Mouse (Mus musculus) right cerebral cortex, postnatal 36 days (tissue): ENCODE measurements around the gene Ptprd.

Experiments
- DNase-seq, 2 experiments: peaks; one replicate each; pipeline ENCODE4 v3.0.0; 2022; ENCODE audit warnings: low spot score in 2 of 2, mixed read lengths in 1 of 2

The Ptprd gene

DNA sequence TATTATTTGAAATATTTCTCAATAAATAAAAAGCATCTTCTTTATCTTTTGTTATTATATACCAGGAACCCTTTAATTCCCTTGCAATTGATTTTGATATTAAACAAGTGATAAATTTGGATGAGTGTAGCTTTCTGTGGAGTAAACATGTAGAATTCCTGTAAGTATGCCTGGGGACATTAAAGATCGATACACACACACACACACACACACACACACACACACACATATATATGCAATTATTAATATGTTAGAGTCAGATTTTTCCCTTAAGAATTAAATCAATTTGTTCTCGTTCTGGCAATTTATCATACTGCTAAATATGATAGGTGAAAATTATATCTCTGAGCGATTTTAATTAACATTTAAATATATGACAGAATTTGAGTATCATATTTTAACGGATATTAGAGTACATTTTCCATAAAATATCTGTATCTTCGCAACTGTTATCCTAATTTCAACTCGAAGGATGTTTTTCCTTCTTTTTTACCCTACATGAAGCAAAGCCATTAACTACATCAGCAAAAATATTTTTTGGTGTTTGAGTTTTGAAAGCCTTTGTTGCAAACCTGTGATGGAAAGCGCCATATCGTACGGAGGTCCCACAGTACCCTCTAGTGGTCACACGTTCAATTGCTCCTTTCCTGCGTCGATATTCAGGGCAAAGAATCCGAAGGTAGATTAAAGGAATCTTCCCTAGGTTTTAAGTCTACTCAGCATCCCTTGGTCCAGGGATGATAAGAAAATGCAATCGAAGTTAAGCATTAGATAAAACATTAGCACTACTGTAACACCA lies 653.2 kb downstream of the Ptprd start:
- no peak for DNase-seq

DNA sequence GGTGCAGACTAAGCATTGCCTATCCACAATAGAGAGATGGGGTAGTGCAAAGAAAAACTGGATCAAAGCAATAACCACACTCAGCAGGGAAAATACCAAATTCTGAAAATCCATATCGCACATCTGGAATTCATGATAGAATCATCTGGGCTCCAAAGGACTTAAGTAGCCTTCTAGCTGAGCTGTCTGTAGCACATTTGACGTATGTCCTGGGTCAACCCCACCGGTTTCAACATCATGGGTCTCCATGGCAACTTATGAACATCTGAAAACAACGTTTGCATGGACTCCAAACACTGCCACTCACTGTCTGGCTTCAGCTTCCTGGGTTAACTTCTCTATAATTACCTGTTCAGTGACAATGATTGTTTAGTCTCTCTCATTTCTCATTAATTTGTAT lies 655.9 kb downstream of the Ptprd start:
- DNase-seq = no peak

DNA sequence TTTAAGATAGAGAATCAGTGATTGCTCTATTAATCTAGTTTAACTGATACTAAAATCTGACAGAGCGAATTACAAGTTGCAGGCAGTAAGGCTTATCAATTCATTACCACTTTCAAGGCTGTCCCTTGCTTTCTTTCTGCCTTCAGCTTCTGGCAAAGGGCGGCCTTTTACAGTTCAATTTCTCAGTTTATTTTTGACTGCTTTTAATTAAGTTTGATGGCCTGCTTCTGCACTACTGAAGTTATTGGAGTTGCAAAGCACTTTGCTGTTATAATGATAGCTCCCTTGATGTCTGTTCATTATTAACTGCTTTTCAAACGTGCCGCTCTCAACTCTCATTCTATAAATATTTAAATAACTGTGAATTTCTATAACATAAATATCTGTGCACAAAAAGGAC lies 673.9 kb downstream of the Ptprd start:
- DNase-seq = no peak

DNA sequence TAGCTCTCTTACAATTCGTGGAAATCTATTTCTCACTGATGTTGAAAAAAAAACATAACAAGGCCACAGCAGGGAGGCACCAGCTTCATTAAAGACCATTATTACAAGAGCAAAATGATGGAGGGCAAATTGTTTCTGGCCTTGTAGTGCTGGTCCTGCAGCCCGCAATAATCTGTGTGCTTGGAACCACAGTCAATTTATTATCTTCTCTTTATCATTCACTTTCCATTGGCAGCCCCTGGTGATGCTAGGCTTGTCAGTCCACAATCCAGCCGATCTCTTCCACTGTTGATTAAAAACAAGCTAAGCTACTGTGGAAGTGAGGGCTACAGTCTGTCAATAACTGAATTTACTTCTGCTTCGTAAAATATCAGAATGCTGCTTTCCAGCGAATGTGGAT lies 674.4 kb downstream of the Ptprd start:
- no peak for DNase-seq

DNA sequence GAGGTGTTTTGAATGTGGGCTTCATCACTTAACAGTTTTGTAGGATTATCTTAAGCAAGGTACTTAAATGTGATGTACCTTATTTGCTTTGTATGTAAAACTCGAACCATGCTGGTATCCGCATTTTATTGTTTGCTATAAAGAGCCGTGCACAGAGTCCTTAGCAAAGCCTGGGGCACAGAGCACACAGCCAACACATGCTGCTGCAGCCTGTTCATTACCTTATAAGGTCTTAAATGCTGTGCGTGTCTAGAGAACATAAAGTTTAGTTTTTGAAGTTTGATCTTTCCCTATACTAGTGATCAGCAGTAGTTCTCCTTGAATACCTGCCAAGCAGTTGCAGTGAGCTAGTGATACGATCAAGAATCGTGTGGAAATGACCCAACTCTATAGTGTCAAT lies 676.2 kb downstream of the Ptprd start:
- no peak for DNase-seq

DNA sequence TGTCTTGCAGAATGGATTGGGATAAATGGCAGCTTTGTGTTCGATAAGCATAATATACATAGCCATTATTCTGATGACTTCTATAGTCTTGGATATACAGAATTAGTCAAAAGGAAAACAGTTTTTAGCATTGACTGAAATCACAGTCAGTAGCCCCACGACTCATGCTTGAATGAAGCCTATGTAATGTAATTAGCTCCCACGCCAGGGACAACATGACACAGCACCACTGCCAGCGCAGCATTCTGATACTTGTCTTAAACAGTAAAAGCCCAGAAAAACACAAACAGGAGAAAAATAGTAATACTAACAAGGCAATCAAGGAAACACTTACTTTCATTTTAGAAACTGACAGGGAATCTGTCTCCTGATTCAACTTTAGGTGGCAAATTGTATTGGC lies 677.2 kb downstream of the Ptprd start:
- no peak for DNase-seq

DNA sequence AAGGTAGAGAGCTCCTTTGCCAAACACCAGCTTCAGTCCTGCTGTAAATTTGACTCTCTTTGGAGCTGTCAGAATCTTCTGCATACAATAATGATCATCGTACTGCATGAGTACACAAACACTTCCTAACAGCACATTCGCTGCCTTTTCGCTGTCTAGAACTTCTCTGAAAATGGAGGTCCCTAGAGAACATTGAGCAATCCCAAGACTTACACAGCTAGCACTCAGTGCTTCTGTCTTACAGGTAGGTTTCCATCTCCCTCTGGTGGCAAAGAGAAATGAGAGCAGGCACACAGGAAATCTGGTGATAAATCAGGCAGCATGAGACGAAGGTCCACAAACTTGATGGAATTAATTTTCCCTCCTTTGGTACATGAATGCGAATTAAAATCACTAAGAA lies 692.6 kb downstream of the Ptprd start:
- DNase-seq = no peak

DNA sequence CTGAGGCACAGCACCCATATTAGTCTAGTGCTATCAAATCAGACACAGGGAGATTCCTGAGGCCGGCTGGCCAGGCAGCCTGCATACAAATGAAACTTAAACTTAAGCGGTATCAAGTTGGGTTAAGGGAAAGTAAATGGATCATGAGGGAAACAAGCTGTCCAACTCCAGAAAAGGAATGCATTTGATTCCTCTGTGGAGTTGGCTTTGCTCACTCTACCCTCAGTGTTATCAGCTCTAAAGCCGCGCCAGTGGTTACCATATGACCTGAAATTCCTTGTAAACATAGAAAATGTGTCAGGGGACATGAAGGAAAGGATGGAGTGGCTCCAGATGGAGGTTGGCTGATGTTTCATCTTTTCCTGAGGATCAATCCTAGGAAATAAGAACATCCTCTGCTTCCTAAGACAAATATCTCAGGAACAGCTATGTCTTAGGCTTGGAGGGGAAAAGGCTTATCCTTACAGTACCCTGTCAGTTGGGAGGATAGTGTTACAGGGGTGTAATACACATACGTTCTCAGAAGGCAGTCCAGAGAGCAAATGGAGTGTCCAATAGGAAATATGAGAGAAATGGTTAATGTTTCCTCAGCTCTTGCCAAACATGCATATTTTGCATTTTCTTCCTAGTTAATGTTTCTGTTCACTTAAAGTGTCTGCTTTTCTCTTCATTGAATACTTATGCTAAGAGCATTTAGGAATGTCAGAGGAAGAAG lies 697.7 kb downstream of the Ptprd start:
- no peak for DNase-seq

DNA sequence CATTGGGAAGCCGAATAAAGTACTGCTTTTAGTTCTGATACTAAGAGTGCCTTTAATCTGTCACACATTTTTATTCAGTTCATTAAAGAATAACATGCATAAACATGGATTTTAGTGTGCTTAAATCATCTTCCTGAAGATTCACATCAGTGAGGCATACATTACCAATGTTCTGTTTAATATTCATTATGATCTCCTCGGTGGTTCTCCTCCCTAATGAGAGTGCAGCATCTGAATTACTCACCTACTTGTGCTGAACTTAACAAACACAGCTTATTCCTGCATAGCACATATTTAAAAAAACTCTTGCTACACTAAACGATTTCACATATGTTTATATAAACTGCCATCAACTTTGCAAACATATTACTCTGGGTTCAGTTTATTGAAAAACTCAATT lies 698.7 kb downstream of the Ptprd start:
- DNase-seq = no peak

DNA sequence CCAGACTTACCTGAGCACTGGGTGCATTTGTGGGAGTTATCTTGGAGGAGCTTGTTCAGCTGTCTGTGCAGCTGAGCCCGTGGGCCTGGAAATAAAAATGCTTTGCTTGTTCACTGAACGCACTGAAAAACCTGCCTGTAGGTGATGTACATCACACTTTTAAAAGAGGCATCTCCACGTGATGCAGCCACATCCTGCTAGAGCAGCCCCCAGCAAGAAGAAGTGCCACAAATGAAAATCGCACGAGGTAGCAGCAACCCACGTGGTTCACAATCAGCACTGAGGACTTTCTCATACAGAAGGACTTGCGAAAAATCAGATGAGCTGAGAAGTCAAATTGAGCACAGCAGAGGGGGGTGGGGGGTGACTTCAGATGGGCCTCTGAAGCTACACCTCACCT lies 757.7 kb downstream of the Ptprd start:
- DNase-seq = peak; percentile 32 to 54

DNA sequence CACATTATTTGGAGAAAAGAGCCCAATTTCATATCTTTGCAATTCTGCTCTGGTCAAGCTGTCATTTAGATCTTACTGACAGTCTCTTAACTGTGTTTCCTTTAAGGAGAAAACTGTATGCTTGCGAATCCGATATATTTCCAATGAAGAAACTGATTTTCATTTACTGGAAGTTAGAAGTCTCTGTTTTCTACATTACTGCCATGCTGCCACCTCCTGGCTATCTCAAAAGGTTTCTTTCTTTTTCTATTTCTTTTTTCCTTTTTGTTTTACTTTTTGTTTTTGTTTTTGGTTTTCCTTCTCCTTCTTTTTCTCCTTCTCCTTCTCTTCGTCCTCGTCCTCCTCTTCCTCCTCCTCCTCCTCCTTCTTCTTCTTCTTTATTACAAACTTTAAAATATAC lies 812.6 kb downstream of the Ptprd start:
- no peak for DNase-seq

DNA sequence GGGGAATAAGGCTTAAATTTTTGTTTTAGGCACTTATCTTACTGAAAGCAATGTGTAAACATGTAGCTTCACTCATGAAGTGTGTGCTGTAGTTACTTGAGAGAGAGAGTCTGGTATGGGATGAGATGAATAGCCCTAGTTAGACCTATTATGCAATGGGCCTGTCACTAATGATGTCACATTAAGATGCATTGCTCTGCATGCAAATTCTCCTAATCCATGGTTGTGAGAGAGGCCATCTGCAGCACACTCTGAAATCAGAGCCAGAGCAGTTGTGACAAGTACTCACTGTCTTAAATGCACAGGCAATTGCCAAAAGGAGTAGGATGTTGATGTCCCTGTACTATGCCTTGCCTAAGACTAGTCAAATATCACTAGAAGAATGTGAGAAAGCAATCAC lies 850.0 kb downstream of the Ptprd start:
- DNase-seq = no peak

DNA sequence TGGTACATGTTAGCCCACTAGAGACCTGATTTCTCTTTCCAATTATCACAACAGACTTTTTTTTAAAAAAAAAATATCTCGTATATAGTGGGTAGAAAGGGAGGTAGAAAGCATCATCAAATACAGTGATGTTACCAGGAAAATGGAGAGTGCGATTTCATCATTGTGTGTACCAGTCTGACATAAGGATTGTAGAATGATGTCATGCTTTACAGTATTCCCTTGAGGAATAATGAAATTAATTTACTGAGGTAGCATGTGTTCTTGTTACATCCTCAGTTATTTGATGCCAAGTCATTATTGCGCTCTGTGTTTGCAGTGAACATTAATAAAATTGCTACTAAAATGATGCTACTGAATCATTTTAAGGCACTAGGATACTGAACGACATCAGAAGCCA lies 884.6 kb downstream of the Ptprd start:
- no peak for DNase-seq

DNA sequence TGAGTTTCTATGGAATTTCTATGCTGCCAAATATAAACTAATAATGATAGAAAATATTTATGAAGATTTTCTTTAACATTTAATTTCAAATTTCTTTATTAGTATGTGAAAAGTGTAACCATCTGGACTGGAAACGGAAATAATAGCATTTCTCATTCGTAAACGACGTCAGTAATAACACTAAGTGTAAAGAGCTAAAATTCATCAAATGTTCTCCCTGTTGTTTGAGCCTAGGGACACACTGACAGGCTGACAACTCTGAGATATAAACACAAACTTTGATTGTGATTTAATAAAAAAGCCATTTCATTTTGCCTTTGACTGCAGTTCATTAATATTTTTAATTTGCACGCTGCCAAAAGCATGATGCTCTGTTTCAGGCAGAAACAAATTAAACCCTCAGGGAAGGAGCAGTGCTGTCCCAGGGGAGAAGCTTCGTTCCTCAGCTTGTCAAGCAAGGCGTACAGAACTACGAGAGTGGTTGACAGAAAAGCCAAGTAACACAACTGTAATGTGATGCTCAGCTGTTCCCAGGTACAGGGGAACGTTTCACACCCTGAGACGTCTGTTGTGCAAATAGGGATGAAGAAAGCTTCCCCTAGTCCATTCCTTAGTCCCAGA lies 894.6 kb downstream of the Ptprd start:
- no peak for DNase-seq

DNA sequence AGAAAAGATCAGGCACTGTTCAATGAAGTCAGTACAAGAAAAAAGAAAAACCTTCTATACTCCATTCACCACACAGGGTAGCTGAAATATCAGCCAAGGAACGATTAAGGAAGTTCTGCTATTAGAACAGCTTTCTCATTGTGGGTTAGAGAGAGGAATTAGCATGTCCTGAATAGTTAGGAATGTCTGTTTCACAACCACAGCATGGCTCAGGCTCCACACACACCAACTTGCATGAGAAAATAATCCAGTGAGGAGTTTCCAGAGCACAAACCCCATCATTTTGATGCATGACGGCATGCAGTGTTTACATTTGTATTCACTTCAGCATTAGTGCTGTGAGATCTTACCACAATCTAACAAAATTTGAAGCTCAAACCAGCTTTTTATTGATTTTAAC lies 895.1 kb downstream of the Ptprd start:
- no peak for DNase-seq

DNA sequence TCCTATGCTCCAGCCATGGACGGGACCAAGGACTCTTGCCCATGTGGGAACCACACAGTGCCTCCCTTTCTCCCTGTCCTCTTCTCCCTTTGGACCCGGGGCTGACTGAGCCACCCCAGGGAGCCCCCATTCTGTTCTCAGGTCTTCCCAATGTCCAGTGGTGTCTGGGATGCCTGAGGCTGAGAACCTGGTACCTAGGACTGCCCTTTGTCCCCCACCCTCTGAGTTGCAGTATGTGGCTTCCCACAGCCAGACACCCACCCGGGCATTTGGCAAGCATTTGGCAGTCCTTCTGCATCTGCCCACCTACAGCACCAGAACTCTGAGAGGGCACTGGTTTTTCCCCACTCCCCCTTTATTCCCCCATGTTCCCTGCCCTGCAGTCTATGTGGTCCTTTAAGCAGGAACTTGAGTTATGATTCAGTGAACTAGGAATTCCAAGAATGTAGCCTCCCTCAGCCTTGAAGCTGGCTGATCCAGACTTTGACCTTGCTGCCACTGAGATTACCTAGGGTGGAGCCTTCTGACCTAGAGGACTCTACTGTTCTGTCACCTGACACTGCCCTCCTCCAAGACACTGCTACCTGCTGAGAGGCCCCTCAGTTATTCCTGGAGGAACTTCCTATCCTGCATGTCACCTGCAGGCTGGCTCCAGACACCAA lies 901.5 kb downstream of the Ptprd start:
- no peak for DNase-seq

DNA sequence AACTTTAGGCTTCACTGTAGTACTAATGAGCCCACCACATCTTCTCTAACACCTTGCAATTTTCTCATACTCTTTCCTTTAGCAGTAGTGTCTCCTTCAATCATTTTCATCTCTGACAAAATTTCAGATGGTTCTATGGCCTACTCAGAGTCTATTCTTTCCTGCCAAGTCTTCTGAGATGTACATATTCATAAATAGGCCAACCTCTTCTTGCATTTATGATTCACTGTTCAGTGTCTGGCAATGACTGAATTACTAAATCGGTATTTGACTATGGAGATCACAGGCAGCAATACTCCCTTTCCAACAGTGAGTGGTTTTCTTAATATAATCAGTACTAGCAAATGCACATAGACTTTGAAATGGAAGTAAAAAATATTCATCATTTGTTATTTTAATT lies 928.3 kb downstream of the Ptprd start:
- no peak for DNase-seq

DNA sequence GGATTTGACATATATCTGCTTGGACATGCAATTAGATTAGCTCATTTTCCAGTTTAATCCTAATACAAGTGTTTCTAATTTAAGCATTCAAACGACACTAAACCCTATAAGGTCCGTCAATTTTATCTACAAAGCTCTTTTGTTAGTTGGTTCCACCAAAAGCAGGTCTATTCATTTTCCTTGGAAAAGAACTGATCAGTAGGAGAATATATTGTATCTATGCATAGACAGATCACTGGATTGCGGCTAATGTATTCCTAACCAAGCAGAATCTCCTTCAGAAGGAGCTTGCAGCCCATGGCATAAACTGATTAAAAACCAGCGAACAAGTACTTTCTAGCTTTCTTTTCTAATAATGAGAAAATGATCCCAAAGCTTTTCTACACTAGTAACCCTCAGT lies 933.8 kb downstream of the Ptprd start:
- no peak for DNase-seq

DNA sequence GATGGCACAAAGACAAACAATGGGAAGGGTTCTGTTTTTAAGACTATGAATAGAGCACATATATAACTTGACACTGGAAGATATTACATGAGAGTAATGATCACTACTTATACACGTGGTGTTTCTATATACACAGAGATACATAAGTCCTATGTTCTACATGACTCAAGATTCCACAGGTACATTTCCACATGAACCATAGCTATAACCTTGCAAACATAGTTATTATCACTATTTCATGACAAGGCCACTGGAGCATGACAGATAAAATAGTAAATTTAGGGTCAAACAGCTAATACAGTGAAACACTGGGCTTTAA lies 951.8 kb downstream of the Ptprd start:
- DNase-seq = no peak

DNA sequence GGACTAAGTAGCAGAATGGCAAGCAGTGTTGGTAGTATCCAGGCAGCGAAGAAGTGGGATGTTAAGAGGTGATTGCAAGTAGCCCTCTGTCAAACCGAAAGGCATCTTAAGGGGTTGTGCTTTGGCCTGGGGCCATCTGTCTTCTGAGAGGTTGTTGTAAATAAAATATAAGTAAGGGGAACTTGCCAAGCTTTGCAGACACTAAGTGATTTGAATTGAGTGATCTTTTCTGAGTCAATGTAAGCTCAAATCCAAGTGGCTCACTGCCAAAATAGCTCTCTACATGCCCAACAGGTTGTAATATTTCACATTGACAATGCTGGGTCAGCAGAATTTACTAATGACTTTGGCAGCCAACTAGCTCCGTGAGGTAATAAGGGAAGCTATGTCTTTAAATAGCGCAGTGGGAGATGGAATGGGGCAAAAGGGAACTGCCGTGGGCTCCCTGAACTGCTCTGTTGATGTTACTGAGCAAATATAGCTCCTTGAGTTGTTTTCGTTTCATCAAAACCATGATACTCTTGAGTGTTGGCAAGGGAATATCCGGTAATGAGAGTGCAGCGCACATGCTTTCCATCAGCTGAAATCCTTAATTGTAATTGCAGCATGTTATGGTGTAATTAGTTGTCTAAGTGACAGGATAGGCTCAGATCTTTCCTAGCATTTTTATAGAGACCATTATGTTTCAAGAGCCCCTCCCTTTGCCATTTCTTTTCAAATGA lies 952.4 kb downstream of the Ptprd start:
- no peak for DNase-seq

DNA sequence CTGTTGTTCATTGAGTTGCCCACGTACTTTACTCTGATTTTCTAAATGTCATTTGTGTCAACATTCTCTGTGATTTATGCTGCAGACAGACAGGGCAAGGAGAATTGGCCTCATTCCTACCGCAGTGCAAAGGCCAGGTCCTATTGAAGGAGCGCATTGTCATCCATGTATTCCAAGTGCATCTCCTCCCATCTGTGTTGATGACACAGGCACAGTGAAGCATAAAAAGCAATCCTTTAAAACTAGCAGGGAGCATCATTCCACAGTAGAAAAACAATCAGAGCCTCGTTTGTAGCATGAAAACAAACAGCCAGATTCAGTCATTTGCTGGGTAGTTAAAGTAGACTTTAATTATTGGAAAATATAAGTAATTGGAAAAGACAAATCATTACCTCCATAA lies 960.6 kb downstream of the Ptprd start:
- no peak for DNase-seq

DNA sequence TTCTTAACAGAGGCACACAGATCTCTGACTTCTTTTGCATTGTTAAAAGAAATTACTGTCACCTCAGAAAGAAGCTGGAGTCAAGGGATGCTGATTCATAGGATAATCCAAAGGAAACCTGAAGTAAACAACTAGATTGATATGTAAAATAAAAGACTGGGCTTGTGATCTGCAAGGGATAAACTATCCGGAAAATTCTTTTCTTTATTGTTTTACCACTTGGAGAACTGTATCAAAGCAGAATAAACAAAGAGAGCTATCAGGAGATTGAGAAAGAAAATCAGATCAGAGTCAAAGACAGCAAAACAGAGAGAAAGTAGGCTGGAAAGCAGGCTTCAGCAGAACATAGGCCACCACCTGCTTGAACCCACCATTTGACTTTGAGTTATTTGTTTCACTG lies 962.0 kb downstream of the Ptprd start:
- DNase-seq = no peak
